Mouse (Mus musculus) hindbrain, embryonic 13.5 days (tissue): ENCODE data around the gene Psme4. TPM values are rescaled to one million over a fixed set of nuclear protein-coding genes. Genes with fewer than 3 reads are reported as not detected.
A peak's percentile ranks its signal among the peaks of the same experiment; 100 is the strongest.

Experiments
- ATAC-seq: fragments of 200-750 bp; cut with Nextera tagmentation; 2 replicates; pipeline ENCODE4 v1.8.0; 2017; ENCODE audit warnings: moderate TSS enrichment; ENCODE audit not compliant: low FRiP score
- H3K27ac ChIP-seq: fragments of 300-500 bp; sonication (generic); 2 replicates; pipeline ENCODE4 v1.5.1; 2015; ENCODE audit warnings: inconsistent platforms, mild to moderate bottlenecking, moderate library complexity
- H3K27me3 ChIP-seq: fragments of 300-500 bp; sonication (generic); 2 replicates; pipeline ENCODE4 v1.6.1; 2015; ENCODE audit warnings: mild to moderate bottlenecking, inconsistent platforms
- H3K36me3 ChIP-seq: fragments of 300-500 bp; sonication (generic); 2 replicates; pipeline ENCODE4 v1.6.1; 2015; ENCODE audit warnings: mild to moderate bottlenecking, inconsistent platforms
- H3K4me1 ChIP-seq: fragments of 300-500 bp; sonication (generic); replicated peaks from 2 replicates; pipeline ENCODE4 v1.6.1; 2015; ENCODE audit warnings: inconsistent platforms
- H3K4me2 ChIP-seq: fragments of 300-500 bp; sonication (generic); 2 replicates; pipeline ENCODE4 v1.6.1; 2015; ENCODE audit warnings: inconsistent platforms, mild to moderate bottlenecking, moderate library complexity
- H3K4me3 ChIP-seq: fragments of 300-500 bp; sonication (generic); 2 replicates; pipeline ENCODE4 v1.5.1; 2015; ENCODE audit warnings: mild to moderate bottlenecking, inconsistent platforms
- H3K9ac ChIP-seq: fragments of 300-500 bp; sonication (generic); 2 replicates; pipeline ENCODE4 v1.6.1; 2015; ENCODE audit warnings: mild to moderate bottlenecking, inconsistent platforms
- H3K9me3 ChIP-seq: fragments of 300-500 bp; sonication (generic); 2 replicates; pipeline ENCODE4 v1.6.1; 2016; ENCODE audit warnings: inconsistent platforms
- WGBS: fragments of 180-500 bp; shearing (Covaris S2); methylation state at CpG from one replicate; pipeline ENCODE4 v1.1.7; 2015; 5-methylcytosine and 5-hydroxymethylcytosine counted together
- polyA plus RNA-seq: library from polyadenylated mRNA; unstranded; fragments of >200 nt; fragmentation: Nextera tagmentation; extraction: Ambion mirVana; gene quantifications from 2 replicates; pipeline ENCODE4 v1.2.1, GENCODE M21; 2015

Psme4 gene
- polyA plus RNA-seq, 1 experiment from 2014 or later = 20.8 TPM

- no peak for ATAC-seq
- H3K4me2 ChIP-seq = no peak overlapping the region
- no peaks in the 10 kb centered on the region for H3K9me3 ChIP-seq
- H3K36me3 ChIP-seq = peaks cover 12% of the 10 kb centered on the region; the same call in 1 of the 2 replicates
- WGBS = 100% methylated on average over 1 of the region's 1 CpGs
- no peak overlapping the region for H3K9ac ChIP-seq
- no peaks in the 10 kb centered on the region for H3K27me3 ChIP-seq
- no peak overlapping the region for H3K4me3 ChIP-seq
- no peak overlapping the region for H3K27ac ChIP-seq
- H3K4me1 ChIP-seq = no peaks in the 10 kb centered on the region
Measured at GRCm38 (mm10) chr11:30793753-30794152, 22.2 kb downstream of the Psme4 start.

DNA sequence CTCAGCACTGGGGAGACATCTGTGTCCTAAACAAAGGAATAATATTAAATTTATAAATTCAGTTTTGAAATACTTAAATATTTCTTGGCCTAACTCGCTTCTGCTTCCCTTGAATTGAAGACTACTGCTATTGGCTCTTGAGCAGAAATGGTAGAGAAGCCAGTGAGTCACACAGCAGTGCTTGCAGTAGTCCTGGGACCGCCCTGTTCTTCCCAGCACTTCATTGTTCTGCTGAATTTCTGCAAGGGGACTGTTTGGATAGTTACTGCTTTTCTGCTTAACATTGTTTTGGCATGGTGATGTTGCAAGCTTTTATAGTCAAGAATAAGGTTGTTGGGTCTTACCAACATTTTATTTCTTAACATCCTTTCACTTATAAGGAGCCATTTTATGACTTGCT lies 25.7 kb downstream of the Psme4 start:
- Histone ChIP-seq H3K36me3 (peaks cover 12% of the 10 kb centered on the region; the same call in 1 of the 2 replicates), H3K9me3 (no peaks in the 10 kb centered on the region), H3K9ac (no peak overlapping the region), H3K27me3 (no peaks in the 10 kb centered on the region), H3K4me3 (no peak overlapping the region), H3K4me1 (no peaks in the 10 kb centered on the region), H3K27ac (no peak overlapping the region), H3K4me2 (no peak overlapping the region)
- 93% methylated on average over 2 of the region's 2 CpGs for WGBS
- no peak for ATAC-seq

GRCm38 (mm10) chr11:30799496-30799895 lies 28.0 kb downstream of the Psme4 start:
- Histone ChIP-seq H3K4me1 (no peaks in the 10 kb centered on the region), H3K36me3 (no peaks in the 10 kb centered on the region), H3K9ac (no peak overlapping the region), H3K27me3 (no peaks in the 10 kb centered on the region), H3K27ac (no peak overlapping the region), H3K4me3 (no peak overlapping the region), H3K4me2 (no peak overlapping the region), H3K9me3 (no peaks in the 10 kb centered on the region)
- ATAC-seq = no peak
- 73% methylated on average over 1 of the region's 1 CpGs for WGBS

- peaks cover 1% of the 10 kb centered on the region; the same call in 1 of the 2 replicates for H3K36me3 ChIP-seq
- ATAC-seq = no peak
- no peak overlapping the region for H3K4me3 ChIP-seq
- no peaks in the 10 kb centered on the region for H3K27me3 ChIP-seq
- H3K9ac ChIP-seq = no peak overlapping the region
- H3K4me2 ChIP-seq = no peak overlapping the region
- H3K27ac ChIP-seq = no peak overlapping the region
- H3K9me3 ChIP-seq = no peaks in the 10 kb centered on the region
- no peaks in the 10 kb centered on the region for H3K4me1 ChIP-seq
Measured at GRCm38 (mm10) chr11:30800091-30800490, 28.6 kb downstream of the Psme4 start.

- Histone ChIP-seq H3K4me3 (no peak overlapping the region), H3K9me3 (no peaks in the 10 kb centered on the region), H3K27ac (no peak overlapping the region), H3K9ac (no peak overlapping the region), H3K4me1 (no peaks in the 10 kb centered on the region), H3K36me3 (peaks cover 6% of the 10 kb centered on the region; the same call in 1 of the 2 replicates), H3K27me3 (no peaks in the 10 kb centered on the region), H3K4me2 (no peak overlapping the region)
- no peak for ATAC-seq
- WGBS = 93% methylated on average over 1 of the region's 1 CpGs
Measured at GRCm38 (mm10) chr11:30802421-30802820, 30.9 kb downstream of the Psme4 start.

DNA sequence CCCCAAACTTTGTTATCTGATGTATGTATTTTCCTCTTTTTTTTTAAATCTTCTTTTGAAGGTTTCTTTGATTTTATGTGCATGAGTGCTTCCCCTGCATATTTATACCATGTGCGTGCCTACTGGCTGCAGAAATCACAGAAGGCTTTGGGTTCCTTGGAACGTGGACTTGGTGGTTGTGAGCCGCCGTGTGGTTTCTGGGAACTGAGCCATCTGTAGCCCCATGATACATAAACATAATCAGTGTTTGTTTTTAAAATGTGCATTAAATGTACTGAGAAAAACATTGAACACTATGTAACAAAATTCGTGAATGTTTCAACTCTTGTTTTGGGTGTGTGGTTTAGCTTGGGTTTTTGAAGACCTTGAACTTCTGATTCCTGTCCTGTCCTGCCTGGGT lies 49.6 kb downstream of the Psme4 start:
- H3K36me3 ChIP-seq = peaks cover 49% of the 10 kb centered on the region
- no peaks in the 10 kb centered on the region for H3K4me1 ChIP-seq
- ATAC-seq = no peak
- no peaks in the 10 kb centered on the region for H3K27me3 ChIP-seq
- 90% methylated on average over 5 of the region's 5 CpGs for WGBS
- no peak overlapping the region for H3K9ac ChIP-seq
- H3K4me2 ChIP-seq = no peak overlapping the region
- no peaks in the 10 kb centered on the region for H3K9me3 ChIP-seq
- H3K27ac ChIP-seq = no peak overlapping the region
- H3K4me3 ChIP-seq = no peak overlapping the region

- Histone ChIP-seq H3K27me3 (no peaks in the 10 kb centered on the region), H3K4me1 (no peaks in the 10 kb centered on the region), H3K27ac (no peak overlapping the region), H3K4me2 (no peak overlapping the region), H3K4me3 (no peak overlapping the region), H3K9me3 (no peaks in the 10 kb centered on the region), H3K9ac (no peak overlapping the region), H3K36me3 (peaks cover 67% of the 10 kb centered on the region)
- ATAC-seq = no peak
- WGBS = 99% methylated on average over 2 of the region's 2 CpGs
Measured at GRCm38 (mm10) chr11:30838793-30839192, 67.3 kb downstream of the Psme4 start.

DNA sequence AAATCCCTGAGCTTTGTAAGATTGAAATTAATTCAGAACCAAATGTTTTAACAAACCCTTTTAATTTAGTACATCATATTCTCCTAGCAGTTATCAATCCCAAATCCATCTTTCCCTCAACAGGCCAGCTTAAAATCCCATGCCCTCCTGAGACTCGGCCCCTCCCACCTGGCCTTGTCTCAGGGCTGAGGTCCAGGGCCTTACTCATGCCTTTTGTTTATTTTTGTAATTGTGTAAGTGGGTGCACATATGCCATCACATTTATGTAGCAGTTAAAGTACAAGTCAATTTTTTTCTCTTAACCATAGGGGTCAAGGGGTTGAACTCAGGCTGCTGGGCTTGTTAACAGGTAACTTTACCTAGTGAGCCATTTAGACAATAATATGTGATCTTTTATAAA lies 72.8 kb downstream of the Psme4 start:
- Histone ChIP-seq H3K27ac (no peak overlapping the region), H3K36me3 (peaks cover 60% of the 10 kb centered on the region), H3K27me3 (no peaks in the 10 kb centered on the region), H3K9ac (no peak overlapping the region), H3K4me1 (no peaks in the 10 kb centered on the region), H3K9me3 (no peaks in the 10 kb centered on the region), H3K4me2 (no peak overlapping the region), H3K4me3 (no peak overlapping the region)
- 94% methylated on average over 1 of the region's 1 CpGs for WGBS
- no peak for ATAC-seq

- Histone ChIP-seq H3K27ac (no peak overlapping the region), H3K4me1 (no peaks in the 10 kb centered on the region), H3K9me3 (no peaks in the 10 kb centered on the region), H3K36me3 (peaks cover 53% of the 10 kb centered on the region), H3K4me3 (no peak overlapping the region), H3K4me2 (no peak overlapping the region), H3K9ac (no peak overlapping the region), H3K27me3 (no peaks in the 10 kb centered on the region)
- ATAC-seq = no peak
Measured at GRCm38 (mm10) chr11:30872425-30872824, 100.9 kb downstream of the Psme4 start.

DNA sequence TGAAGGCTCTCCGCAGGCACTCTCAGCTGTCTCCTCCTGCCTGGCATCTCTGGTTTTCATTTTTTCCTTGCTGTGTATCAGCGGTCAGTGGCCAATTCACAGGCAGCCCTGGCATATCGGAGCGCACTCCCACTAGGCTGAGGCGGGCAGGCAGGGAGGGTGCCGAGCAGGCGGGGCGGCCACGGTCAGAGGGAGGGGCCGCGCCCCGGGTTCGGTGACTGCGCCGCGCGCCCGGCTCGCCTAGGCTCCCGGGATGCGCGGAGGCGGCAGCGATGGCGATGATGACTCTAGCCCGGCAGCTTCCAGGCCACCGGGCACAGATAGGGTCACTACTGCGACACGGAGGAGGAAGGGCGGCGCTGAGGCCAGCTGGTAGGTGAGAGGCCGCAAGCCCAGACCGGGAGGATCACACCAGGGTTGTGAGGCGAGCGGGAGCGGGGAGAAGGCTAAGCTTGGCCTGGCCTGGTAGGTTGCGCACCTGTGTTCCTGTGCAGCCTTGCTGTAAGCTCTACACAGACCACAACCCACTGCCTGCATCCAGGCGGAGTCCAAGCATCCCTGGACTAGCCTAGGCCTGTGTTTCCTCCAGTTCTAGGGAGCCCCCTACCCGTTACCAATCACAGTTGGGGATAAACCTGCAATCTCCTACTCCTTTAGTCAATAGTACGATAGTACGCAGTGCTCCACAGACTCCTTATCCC lies 113.8 kb downstream of the Psme4 start, which contains the start of the genes Gpr75 and Asb3:
Gene Gpr75, plus strand, starts transcription at position 188 of the 701 bp plus-strand sequence.
Gene Asb3, plus strand, starts transcription at position 246 of the 701 bp plus-strand sequence.
- no peaks in the 10 kb centered on the region for H3K9me3 ChIP-seq
- H3K27ac ChIP-seq = peak within 1 kb of the TSS; percentile 90
- H3K9ac ChIP-seq = peak within 1 kb of the TSS; percentile 91
- peaks cover under 1% of the 10 kb centered on the region; the same call in 1 of the 2 replicates for H3K36me3 ChIP-seq
- peaks cover 5% of the 10 kb centered on the region; the same call in 1 of the 2 replicates for H3K4me1 ChIP-seq
- WGBS = 2% methylated on average over 41 of the region's 41 CpGs
- no peaks in the 10 kb centered on the region for H3K27me3 ChIP-seq
- peak; percentile 97 for ATAC-seq
- H3K4me3 ChIP-seq = peak within 1 kb of the TSS; percentile 65
- peak within 1 kb of the TSS; percentile 82 for H3K4me2 ChIP-seq

GRCm38 (mm10) chr11:30888153-30888552 lies 116.6 kb downstream of the Psme4 start:
- Histone ChIP-seq H3K9me3 (no peaks in the 10 kb centered on the region), H3K4me3 (no peak overlapping the region), H3K27me3 (no peaks in the 10 kb centered on the region), H3K27ac (no peak overlapping the region), H3K4me1 (peaks cover 5% of the 10 kb centered on the region; the same call in 1 of the 2 replicates), H3K4me2 (no peak overlapping the region), H3K9ac (no peak overlapping the region), H3K36me3 (peaks cover 10% of the 10 kb centered on the region)
- 88% methylated on average over 2 of the region's 2 CpGs for WGBS
- ATAC-seq = no peak

DNA sequence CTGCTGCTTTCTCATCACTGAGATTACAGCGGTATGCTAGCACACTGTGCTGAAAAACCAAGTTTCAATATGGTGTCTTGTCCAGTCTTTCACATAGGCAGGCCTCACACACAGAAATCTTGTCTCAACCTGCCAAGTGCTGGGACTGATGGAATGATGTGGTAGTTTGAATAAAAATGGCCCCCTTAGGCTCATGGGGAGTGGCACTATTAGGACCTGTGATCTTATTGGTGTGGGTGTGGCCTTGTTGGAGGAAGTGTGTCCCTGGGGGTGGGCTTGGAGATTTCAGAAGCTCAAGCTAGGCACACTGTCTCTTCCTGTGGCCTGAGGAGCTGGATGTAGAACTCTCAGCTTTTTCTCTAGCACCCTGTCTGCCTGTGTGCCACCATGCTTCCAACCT lies 124.7 kb downstream of the Psme4 start:
- Histone ChIP-seq H3K9me3 (no peaks in the 10 kb centered on the region), H3K27me3 (no peaks in the 10 kb centered on the region), H3K4me2 (no peak overlapping the region), H3K9ac (no peak overlapping the region), H3K36me3 (peaks cover 8% of the 10 kb centered on the region), H3K4me1 (no peaks in the 10 kb centered on the region), H3K4me3 (no peak overlapping the region), H3K27ac (no peak overlapping the region)
- ATAC-seq = no peak
- WGBS = 90% methylated on average over 1 of the region's 1 CpGs

DNA sequence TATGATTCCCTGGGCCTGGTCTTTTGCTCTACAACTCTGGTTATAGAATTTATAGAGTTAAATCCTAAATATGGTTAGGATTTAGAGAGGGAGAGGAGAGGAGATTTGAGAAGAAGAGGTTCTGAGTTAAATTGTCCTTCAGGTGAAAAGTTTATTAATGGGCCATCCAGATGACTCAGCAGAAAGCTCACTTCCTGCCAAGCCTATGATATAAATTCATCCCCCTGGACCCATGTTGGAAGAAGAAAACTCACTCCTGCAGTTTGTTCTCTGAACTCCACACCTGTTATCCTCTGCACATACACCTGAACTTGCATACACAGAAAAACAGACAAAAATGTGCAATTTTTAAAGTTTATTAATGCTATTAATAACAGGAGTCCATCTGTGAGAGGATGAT lies 127.8 kb downstream of the Psme4 start:
- H3K9ac ChIP-seq = no peak overlapping the region
- no peak for ATAC-seq
- no peak overlapping the region for H3K4me3 ChIP-seq
- H3K36me3 ChIP-seq = no peaks in the 10 kb centered on the region
- no peak overlapping the region for H3K27ac ChIP-seq
- no peaks in the 10 kb centered on the region for H3K27me3 ChIP-seq
- no peak overlapping the region for H3K4me2 ChIP-seq
- H3K4me1 ChIP-seq = no peaks in the 10 kb centered on the region
- H3K9me3 ChIP-seq = no peaks in the 10 kb centered on the region
